In genomic region chr15:3423177-3423576, GRCm38 (mm10) we compare ENCODE assay signal across 12 mouse cellular contexts.
A peak's percentile ranks its signal among the peaks of the same experiment; 100 is the strongest.
DNase-seq lines count a peak whose midpoint lies in the region; ATAC-seq and TF ChIP-seq lines count a peak whose summit lies in the region.
"Had no signal": no experiment of that assay in that cellular context is flagged by ENCODE, and none has a peak within 500 bp of the region (broad histone marks: within the 10 kb centered on the region; RNA-seq: fewer than 3 reads in every experiment).

No protein-coding gene starts in this region.

- no peak overlapping the region for H3K4me3 ChIP-seq in kidney, adult 2 months (ENCODE audit: insufficient read depth, low read depth, low read length)
- H3K4me3 ChIP-seq in embryonic facial prominence, embryonic 10.5 days, result no peak overlapping the region
- H3K4me3 ChIP-seq in heart, embryonic 11.5 days (ENCODE audit: low read depth, low read length), result no peak overlapping the region
- no peak overlapping the region for H3K4me3 ChIP-seq in forebrain, embryonic 11.5 days (ENCODE audit: low read depth, low read length)
- H3K4me3 ChIP-seq: left cerebral cortex, adult 2 months; stomach, embryonic 15.5 days had no signal

- no peak for ATAC-seq in heart, embryonic 11.5 days (replicated peaks; ENCODE audit: insufficient number of reproducible peaks, low FRiP score, low TSS enrichment)
- ATAC-seq in monocyte, adult 5-6 weeks (replicated peaks; ENCODE audit: insufficient number of reproducible peaks, low FRiP score, low TSS enrichment, poor library complexity, severe bottlenecking), result no peak
- ATAC-seq in forebrain, embryonic 11.5 days (replicated peaks; ENCODE audit: low FRiP score), result no peak
- ATAC-seq in erythroid progenitor cell, adult 5-6 weeks (replicated peaks; ENCODE audit: low FRiP score, poor library complexity, severe bottlenecking), result no peak

- H3K27ac ChIP-seq in kidney, adult 2 months (ENCODE audit: insufficient read depth, low read depth, low read length), result no peak overlapping the region
- H3K27ac ChIP-seq in embryonic facial prominence, embryonic 10.5 days (replicated peaks), result 0 out of 2 replicates have a peak overlapping the region, but pooled peaks have one; percentile 44
- H3K27ac ChIP-seq in heart, embryonic 11.5 days (ENCODE audit: low read depth, low read length), result 0 out of 2 replicates have a peak overlapping the region, but pooled peaks have one; percentile 6
- no peak overlapping the region for H3K27ac ChIP-seq in forebrain, embryonic 11.5 days (ENCODE audit: low read depth, low read length)
- H3K27ac ChIP-seq: left cerebral cortex, adult 2 months; macrophage; stomach, embryonic 15.5 days had no signal

- no peaks in the 10 kb centered on the region for H3K36me3 ChIP-seq in kidney, adult 2 months (ENCODE audit: control insufficient read depth, insufficient read depth, low read length)
- H3K36me3 ChIP-seq in embryonic facial prominence, embryonic 10.5 days (replicated peaks), result no peaks in the 10 kb centered on the region
- no peaks in the 10 kb centered on the region for H3K36me3 ChIP-seq in heart, embryonic 11.5 days (ENCODE audit: control insufficient read depth, insufficient read depth, low read length)
- H3K36me3 ChIP-seq in forebrain, embryonic 11.5 days (ENCODE audit: control insufficient read depth, insufficient read depth, low read length), result no peaks in the 10 kb centered on the region
- H3K36me3 ChIP-seq: stomach, embryonic 15.5 days had no signal

- H3K9me3 ChIP-seq in embryonic facial prominence, embryonic 10.5 days, result no peaks in the 10 kb centered on the region
- no peaks in the 10 kb centered on the region for H3K9me3 ChIP-seq in heart, embryonic 11.5 days (replicated peaks; ENCODE audit: control insufficient read depth, low read length)
- H3K9me3 ChIP-seq in forebrain, embryonic 11.5 days (ENCODE audit: control insufficient read depth, low read length), result no peaks in the 10 kb centered on the region
- H3K9me3 ChIP-seq: stomach, embryonic 15.5 days had no signal

- H3K4me1 ChIP-seq in kidney, adult 2 months (ENCODE audit: control insufficient read depth, insufficient read depth, low read length), result peaks cover 4% of the 10 kb centered on the region; the same call in 1 of the 2 replicates
- H3K4me1 ChIP-seq in embryonic facial prominence, embryonic 10.5 days, result peaks cover 21% of the 10 kb centered on the region
- peaks cover 15% of the 10 kb centered on the region for H3K4me1 ChIP-seq in heart, embryonic 11.5 days (ENCODE audit: control insufficient read depth, insufficient read depth, low read length)
- H3K4me1 ChIP-seq in forebrain, embryonic 11.5 days (replicated peaks; ENCODE audit: control insufficient read depth, insufficient read depth, low read length), result no peaks in the 10 kb centered on the region

- TF ChIP-seq CTCF in kidney, adult 2 months (conservative IDR thresholded peaks at IDR 0.05; ENCODE audit: insufficient read depth, insufficient read length, low read depth, low read length), result no peak

- H3K9ac ChIP-seq in heart, embryonic 11.5 days (ENCODE audit: low read depth, low read length), result no peak overlapping the region
- H3K9ac ChIP-seq in forebrain, embryonic 11.5 days (ENCODE audit: low read length), result no peak overlapping the region
- H3K9ac ChIP-seq: stomach, embryonic 15.5 days had no signal

- DNase-seq in kidney, adult 2 months, result peak; percentile 60
- no peak for DNase-seq in kidney, adult 11 months
- DNase-seq in embryonic facial prominence, embryonic 10.5 days (ENCODE audit: low spot score), result no peak
- peak; percentile 67 for DNase-seq in lung, postnatal 10 days
- no peak for DNase-seq in forebrain, embryonic 11.5 days (ENCODE audit: low spot score)

- H3K4me2 ChIP-seq in heart, embryonic 11.5 days, result no peak overlapping the region
- no peak overlapping the region for H3K4me2 ChIP-seq in forebrain, embryonic 11.5 days (ENCODE audit: low read depth, low read length, severe bottlenecking)
- H3K4me2 ChIP-seq: stomach, embryonic 15.5 days had no signal

- WGBS in kidney, adult 2 months, result 57% methylated on average over 4 of the region's 4 CpGs
- WGBS in embryonic facial prominence, embryonic 10.5 days, result 66% methylated on average over 4 of the region's 4 CpGs
- 54% methylated on average over 4 of the region's 4 CpGs for WGBS in heart, embryonic 11.5 days (ENCODE audit: insufficient replicate concordance)
- WGBS in forebrain, embryonic 11.5 days, result 72% methylated on average over 4 of the region's 4 CpGs

- no peaks in the 10 kb centered on the region for H3K27me3 ChIP-seq in kidney, adult 2 months (replicated peaks; ENCODE audit: control insufficient read depth, insufficient read depth, low read length)
- no peaks in the 10 kb centered on the region for H3K27me3 ChIP-seq in embryonic facial prominence, embryonic 10.5 days (replicated peaks; ENCODE audit: low read depth, poor library complexity, severe bottlenecking)
- H3K27me3 ChIP-seq in heart, embryonic 11.5 days (ENCODE audit: control insufficient read depth, insufficient read depth, low read length), result no peaks in the 10 kb centered on the region
- H3K27me3 ChIP-seq in forebrain, embryonic 11.5 days (ENCODE audit: control insufficient read depth, insufficient read depth, low read length), result no peaks in the 10 kb centered on the region
- H3K27me3 ChIP-seq: CH12.LX; stomach, embryonic 15.5 days had no signal

- TF ChIP-seq POLR2A in kidney, adult 2 months (IDR thresholded peaks at IDR 0.05; ENCODE audit: low read depth, low read length), result no peak

Comparison
In these comparisons a context has a peak if more than half of its experiments do, and no peak if none do; other contexts are left out.
1. DNase-seq: peak in kidney, adult 2 months (single experiment) and lung, postnatal 10 days (single experiment); none in kidney, adult 11 months (single experiment), embryonic facial prominence, embryonic 10.5 days (single experiment) and forebrain, embryonic 11.5 days (single experiment).
2. H3K27ac ChIP-seq: peak in embryonic facial prominence, embryonic 10.5 days (single experiment) and heart, embryonic 11.5 days (single experiment); none in kidney, adult 2 months (single experiment) and forebrain, embryonic 11.5 days (single experiment).